In genomic region chr9:90434902-90435301, GRCm38 (mm10) we compare ENCODE assay signal across 26 mouse cellular contexts.
"Had no signal": no experiment of that assay in that cellular context is flagged by ENCODE, and none has a peak within 500 bp of the region (broad histone marks: within the 10 kb centered on the region; RNA-seq: fewer than 3 reads in every experiment).

No protein-coding gene starts in this region.

- H3K9me3 ChIP-seq: heart, embryonic 10.5 days; heart, embryonic 12.5 days; hindbrain, embryonic 10.5 days; hindbrain, embryonic 12.5 days; intestine, embryonic 15.5 days; kidney, embryonic 15.5 days; limb, embryonic 13.5 days; limb, embryonic 15.5 days; liver, embryonic 12.5 days had no signal

- H3K36me3 ChIP-seq: heart, embryonic 10.5 days; heart, embryonic 12.5 days; hindbrain, embryonic 10.5 days; hindbrain, embryonic 12.5 days; intestine, embryonic 15.5 days; kidney, embryonic 15.5 days; limb, embryonic 13.5 days; limb, embryonic 15.5 days; liver, embryonic 12.5 days had no signal

- H3K9ac ChIP-seq: heart, embryonic 12.5 days; hindbrain, embryonic 12.5 days; hindbrain, embryonic 14.5 days; intestine, embryonic 15.5 days; kidney, embryonic 15.5 days; limb, embryonic 13.5 days; limb, embryonic 15.5 days; liver, embryonic 12.5 days had no signal

- H3K27me3 ChIP-seq: heart, embryonic 12.5 days; hindbrain, embryonic 12.5 days; intestine, embryonic 15.5 days; kidney, embryonic 15.5 days; limb, embryonic 13.5 days; limb, embryonic 15.5 days; liver, embryonic 12.5 days had no signal

- H3K27ac ChIP-seq: gastrocnemius, adult 2 months; heart, embryonic 10.5 days; hindbrain, embryonic 10.5 days; hindbrain, embryonic 12.5 days; hindbrain, embryonic 14.5 days; intestine, embryonic 15.5 days; kidney, embryonic 15.5 days; layer of hippocampus, adult 2 months; left cerebral cortex, adult 2 months; limb, embryonic 13.5 days; limb, embryonic 15.5 days; liver, embryonic 12.5 days had no signal

- DNase-seq: gastrocnemius, adult 2 months; gastrocnemius, postnatal 10 days; gastrocnemius, postnatal 25 days; heart, adult 18-20 months; heart, postnatal 10 days; heart, postnatal 4 days; kidney, adult 18-20 months; kidney, adult 8-10 months; kidney, postnatal 25 days; kidney, postnatal 4 days; left cerebral cortex, postnatal 4 days had no signal

- H3K4me2 ChIP-seq: heart, embryonic 12.5 days; hindbrain, embryonic 12.5 days; hindbrain, embryonic 14.5 days; intestine, embryonic 15.5 days; kidney, embryonic 15.5 days; limb, embryonic 13.5 days; limb, embryonic 15.5 days; liver, embryonic 12.5 days had no signal

- ATAC-seq: hindbrain, embryonic 16.5 days; inflammation-experienced regulatory T-cells, adult 6 months; intestine, embryonic 15.5 days; intestine, postnatal 0 days; liver, embryonic 12.5 days had no signal

- H3K4me1 ChIP-seq: heart, embryonic 10.5 days; heart, embryonic 12.5 days; hindbrain, embryonic 12.5 days; intestine, embryonic 15.5 days; kidney, embryonic 15.5 days; limb, embryonic 13.5 days; limb, embryonic 15.5 days; liver, embryonic 12.5 days had no signal

- H3K4me3 ChIP-seq: gastrocnemius, adult 2 months; heart, embryonic 10.5 days; heart, embryonic 12.5 days; hindbrain, embryonic 10.5 days; hindbrain, embryonic 12.5 days; intestine, embryonic 15.5 days; kidney, embryonic 15.5 days; layer of hippocampus, adult 2 months; left cerebral cortex, adult 2 months; limb, embryonic 13.5 days; limb, embryonic 15.5 days; liver, embryonic 12.5 days had no signal
